Mouse (Mus musculus): Measurements from ENCODE around the gene Gm14496.
"Not testable (repeated sequence)": the region's sequence is repeated elsewhere in the genome, so short reads cannot be mapped to it uniquely, and the experiment has no call there.

Gene Gm14496

DNA sequence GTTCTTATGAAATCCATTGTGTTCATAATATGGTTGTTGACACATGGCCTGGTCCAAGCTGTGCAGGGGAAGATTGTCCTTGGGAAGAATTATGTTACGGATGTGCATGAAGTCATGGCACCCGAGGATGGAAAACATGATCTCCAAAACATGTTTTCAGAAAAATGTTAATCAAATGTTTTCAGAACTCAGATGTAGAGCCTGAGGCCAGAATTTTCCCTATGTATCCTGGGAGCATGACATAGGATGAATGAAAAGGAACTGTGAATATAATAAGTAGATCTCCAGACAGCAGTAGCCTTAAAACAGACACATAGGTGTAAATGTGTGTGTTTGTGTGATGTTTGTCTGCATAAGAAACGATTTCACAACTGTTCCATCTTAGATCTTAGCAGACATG, at the start of gene Gm14496:
Gene Gm14496 (plus strand): TSS at position 301 of the 400 bp plus-strand sequence.
- in situ Hi-C loops (cut with MboI; ENCODE audit: low pct_unique_long_range_greater_than_20kb in 1 of 2, low sequenced_read_pairs in 2 of 2, unreplicated experiment in 1 of 2): no loop called here

DNA sequence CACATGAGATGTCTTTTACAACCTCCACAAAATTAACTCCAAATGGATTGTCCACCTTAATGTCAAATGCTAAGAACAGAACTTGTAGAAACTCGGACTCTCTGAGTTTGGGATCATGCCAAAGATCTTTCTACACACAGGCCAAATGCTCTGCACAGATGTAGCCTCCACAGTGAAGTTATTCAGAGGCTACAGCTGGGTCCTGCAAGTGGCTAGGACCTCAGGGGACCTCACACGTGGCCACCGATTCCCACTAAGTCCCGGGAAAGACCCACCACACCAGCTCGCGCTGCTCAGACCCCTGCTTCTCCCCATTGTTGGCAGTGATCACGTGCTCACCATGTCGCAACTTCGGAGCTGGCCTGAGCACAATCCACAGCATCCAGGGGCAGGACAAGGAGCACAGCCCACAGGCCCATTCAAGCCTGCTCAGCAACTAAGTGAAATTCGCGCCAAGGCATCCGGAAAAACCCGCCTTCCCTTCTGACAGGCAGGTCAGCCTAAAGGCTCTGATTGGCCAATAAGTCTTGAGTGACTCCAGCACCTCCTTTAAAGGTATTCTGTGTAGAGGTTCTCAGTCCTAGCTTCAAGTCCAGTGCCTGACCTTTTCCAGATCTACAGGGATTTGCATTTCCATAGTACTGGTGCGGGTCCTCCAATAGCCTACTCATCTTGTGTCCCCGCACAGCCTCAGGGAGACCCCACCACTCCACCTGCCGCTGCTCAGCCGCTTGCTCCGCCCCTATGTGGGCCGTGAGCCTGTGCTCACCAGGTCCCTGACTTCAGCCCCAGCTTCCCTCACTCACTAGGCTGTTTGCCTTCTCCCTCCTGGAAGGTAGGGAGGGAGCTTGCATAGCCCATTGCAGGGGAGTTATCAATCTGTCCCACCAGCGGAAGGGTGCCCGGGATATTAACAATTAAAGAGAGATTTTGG, 37.9 kb upstream of the Gm14496 start:
- in situ Hi-C loops (cut with MboI; ENCODE audit: low pct_unique_long_range_greater_than_20kb in 1 of 2, low sequenced_read_pairs in 2 of 2, unreplicated experiment in 1 of 2): not testable (repeated sequence)

DNA sequence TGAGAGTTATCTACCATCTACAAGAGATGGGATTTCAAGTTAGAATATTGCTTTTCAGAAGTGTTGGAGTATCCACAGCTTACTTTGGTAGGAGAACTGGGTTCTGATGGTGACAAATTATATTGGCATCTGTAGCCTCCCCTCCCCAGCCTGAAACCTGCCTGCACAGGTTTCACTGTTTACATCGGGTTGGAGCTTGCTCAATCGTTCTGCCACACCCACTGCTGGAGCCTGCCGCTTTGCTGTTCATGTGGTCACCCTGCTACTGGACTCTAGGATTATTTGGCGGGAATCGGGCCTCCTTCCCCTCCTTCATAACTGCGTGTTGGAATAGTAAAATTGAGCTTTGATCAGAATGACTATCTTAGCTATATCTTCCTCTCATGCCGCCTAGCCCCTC, 22.5 kb upstream of the Gm14496 start:
- in situ Hi-C loops (cut with MboI; ENCODE audit: low pct_unique_long_range_greater_than_20kb in 1 of 2, low sequenced_read_pairs in 2 of 2, unreplicated experiment in 1 of 2): no loop called here

DNA sequence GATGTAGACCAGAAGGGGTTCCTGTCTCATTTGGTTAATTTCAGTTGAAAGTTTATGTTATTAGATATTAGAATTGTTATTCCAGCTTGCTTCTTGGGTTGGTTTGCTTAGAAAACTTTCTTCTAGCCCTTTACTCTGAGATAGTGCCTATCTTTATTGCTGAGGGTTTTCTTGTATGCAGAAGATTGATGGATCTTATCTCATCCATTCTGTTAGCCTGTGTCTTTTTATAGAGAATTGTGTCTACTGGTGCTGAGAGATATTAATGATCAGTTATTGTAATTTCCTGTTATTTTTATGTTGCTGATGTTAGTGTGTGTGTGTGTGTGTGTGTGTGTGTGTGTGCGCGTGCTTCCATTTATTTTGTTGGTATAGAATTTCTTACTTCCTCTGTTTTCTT, 21.7 kb upstream of the Gm14496 start:
- in situ Hi-C loops (cut with MboI; ENCODE audit: low pct_unique_long_range_greater_than_20kb in 1 of 2, low sequenced_read_pairs in 2 of 2, unreplicated experiment in 1 of 2): no loop called here

DNA sequence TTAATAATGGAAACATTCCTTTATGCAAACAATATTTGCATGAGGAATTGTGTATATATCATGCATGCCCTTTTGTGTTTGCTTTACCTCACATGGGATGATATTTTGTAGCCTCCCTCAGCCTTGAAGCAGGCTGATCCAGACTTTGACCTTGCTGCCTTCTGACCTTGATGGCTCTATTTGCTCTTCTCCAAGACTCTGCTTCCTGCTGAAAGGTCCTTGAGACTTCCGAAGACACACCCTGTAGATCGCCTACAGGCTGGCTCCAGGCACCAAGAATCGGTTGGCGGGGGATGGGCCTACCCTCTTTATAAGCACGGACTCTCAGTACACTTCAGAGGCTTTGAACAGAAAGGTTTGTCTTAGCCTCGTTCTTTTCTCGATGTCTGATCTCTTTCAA, 9.0 kb upstream of the Gm14496 start:
- in situ Hi-C loops (cut with MboI; ENCODE audit: low pct_unique_long_range_greater_than_20kb in 1 of 2, low sequenced_read_pairs in 2 of 2, unreplicated experiment in 1 of 2): not testable (repeated sequence)

All from mouse embryonic stem cell (cell line).